Mouse (Mus musculus) small intestine, adult 2 months (tissue): ENCODE measurements at regions not wholly inside any gene's neighbourhood (a gene's known extent, or its start where the extent isn't known, plus 50 kb on each side); places are given as distances from the start of the nearest gene placed in this dataset.

Experiments
- CTCF ChIP-seq: fragments of 200-500 bp; IDR thresholded peaks from 2 replicates; pipeline ENCODE4 v1.5.1; 2012; ENCODE audit warnings: low read depth, mild to moderate bottlenecking, control low read depth, inconsistent platforms, low read length, moderate library complexity, mixed read lengths; ENCODE audit not compliant: insufficient replicate concordance, insufficient read length; ENCODE audit errors: extremely low read depth
- POLR2A ChIP-seq: fragments of 200-500 bp; IDR thresholded peaks from 2 replicates; pipeline ENCODE4 v1.6.1; 2012; ENCODE audit warnings: low read depth, mild to moderate bottlenecking, control low read depth, inconsistent platforms, low read length, moderate library complexity

GRCm38 (mm10) chr11:26967427-26967826 is 373.6 kb upstream of the Vrk2 start:
- TF ChIP-seq CTCF (no peak), POLR2A (no peak)
